Mouse (Mus musculus): ENCODE data around the gene Sap25. TPM values are rescaled to one million over a fixed set of nuclear protein-coding genes. Genes with fewer than 3 reads are reported as not detected.
"Not testable (repeated sequence)": the region's sequence is repeated elsewhere in the genome, so short reads cannot be mapped to it uniquely, and the experiment has no call there.

Gene Sap25
- polyA plus RNA-seq, 1 experiment from 2014 or later, result 5.2 TPM

DNA sequence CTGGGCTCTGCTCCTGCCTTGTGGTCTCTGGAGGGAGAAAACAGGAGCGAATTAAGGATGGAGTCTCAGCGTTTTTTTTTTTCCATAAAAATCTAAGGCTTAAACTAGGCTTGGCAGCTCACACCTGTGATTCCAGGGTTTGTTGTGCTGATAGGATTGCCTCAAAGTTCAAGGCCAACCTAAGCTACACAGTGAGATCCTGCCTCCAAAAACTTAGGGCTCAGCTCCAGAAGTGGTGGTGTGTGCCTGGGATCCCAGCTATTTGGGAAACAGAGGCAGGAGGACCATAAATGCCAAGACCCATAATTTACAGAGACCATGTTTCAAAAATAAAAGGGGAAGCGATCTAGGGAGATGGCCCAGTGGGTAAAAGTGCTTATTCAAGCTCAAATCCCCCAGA lies 31.8 kb upstream of the Sap25 start:
- no peak overlapping the region for H3K4me3 ChIP-seq
- no peaks in the 10 kb centered on the region for H3K9me3 ChIP-seq
- no peaks in the 10 kb centered on the region for H3K36me3 ChIP-seq
- WGBS, result 59% methylated on average over 3 of the region's 3 CpGs
- no peak overlapping the region for H3K9ac ChIP-seq
- peaks cover 28% of the 10 kb centered on the region for H3K27me3 ChIP-seq
- no peak for ATAC-seq (ENCODE audit: low FRiP score)
- H3K4me1 ChIP-seq (replicated peaks), result peaks cover 40% of the 10 kb centered on the region
- H3K4me2 ChIP-seq, result no peak overlapping the region
- no peak overlapping the region for H3K27ac ChIP-seq

DNA sequence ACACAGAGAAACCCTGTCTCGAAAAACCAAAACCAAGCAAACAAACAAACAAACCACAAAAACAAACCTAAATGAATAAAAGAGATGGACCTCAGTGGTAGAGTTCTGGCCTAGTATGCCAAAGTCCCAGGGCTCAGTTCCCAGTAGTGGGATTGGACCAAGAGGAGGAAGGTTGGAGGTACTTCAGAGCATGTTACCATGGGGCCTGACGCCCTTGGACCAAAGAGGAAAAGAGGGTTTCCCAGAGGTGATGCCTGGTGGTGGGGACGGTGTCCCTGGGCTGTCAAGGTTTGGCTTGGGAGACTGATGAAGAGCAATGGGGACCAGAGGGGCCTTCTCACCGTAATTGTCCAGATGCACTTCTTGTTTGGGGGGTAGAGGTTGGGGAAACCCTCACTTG lies 31.1 kb upstream of the Sap25 start:
- Histone ChIP-seq H3K4me2 (no peak overlapping the region; the same call in 1 of the 2 replicates), H3K9me3 (no peaks in the 10 kb centered on the region), H3K4me1 (replicated peaks) (peaks cover 40% of the 10 kb centered on the region), H3K4me3 (no peak overlapping the region), H3K9ac (no peak overlapping the region), H3K27ac (no peak overlapping the region), H3K36me3 (no peaks in the 10 kb centered on the region), H3K27me3 (peaks cover 28% of the 10 kb centered on the region)
- WGBS, result 73% methylated on average over 4 of the region's 4 CpGs
- ATAC-seq (ENCODE audit: low FRiP score), result no peak

- 19% methylated on average over 11 of the region's 12 CpGs for WGBS
- Histone ChIP-seq H3K4me1 (replicated peaks) (peaks cover 40% of the 10 kb centered on the region), H3K9me3 (no peaks in the 10 kb centered on the region), H3K4me3 (no peak overlapping the region), H3K4me2 (peak overlapping the region; percentile 21), H3K27me3 (peaks cover 28% of the 10 kb centered on the region), H3K27ac (peak overlapping the region; percentile 48; the same call in 1 of the 2 replicates), H3K36me3 (no peaks in the 10 kb centered on the region), H3K9ac (no peak overlapping the region)
- no peak for ATAC-seq (ENCODE audit: low FRiP score)
These were observed 30.4 kb upstream of the Sap25 start for GRCm38 (mm10) chr5:137610548-137611244.

DNA sequence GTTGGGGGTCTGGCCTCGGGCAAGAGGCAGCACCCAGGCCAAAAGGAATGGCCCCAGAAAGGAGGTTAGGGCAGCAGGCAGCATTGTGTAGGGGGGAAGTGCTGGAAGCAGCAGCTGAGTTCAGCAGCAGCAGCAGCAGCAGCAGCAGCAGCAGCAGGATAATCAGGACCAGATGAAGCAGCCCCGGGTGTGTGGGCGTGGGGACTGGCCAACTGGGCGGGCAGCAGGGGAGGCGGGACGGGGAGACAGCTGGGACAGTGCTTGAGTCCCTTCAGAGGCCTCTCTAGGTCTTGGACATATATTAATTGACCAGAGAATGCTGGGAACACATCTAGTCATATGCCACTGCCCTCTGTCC lies 29.9 kb upstream of the Sap25 start:
- peak overlapping the region; percentile 48; the same call in 1 of the 2 replicates for H3K27ac ChIP-seq
- H3K9me3 ChIP-seq, result no peaks in the 10 kb centered on the region
- no peak overlapping the region for H3K4me3 ChIP-seq
- H3K27me3 ChIP-seq, result peaks cover 28% of the 10 kb centered on the region
- WGBS, result 24% methylated on average over 6 of the region's 6 CpGs
- H3K4me2 ChIP-seq, result peak overlapping the region; percentile 21; the same call in 1 of the 2 replicates
- H3K4me1 ChIP-seq (replicated peaks), result peaks cover 40% of the 10 kb centered on the region
- no peak for ATAC-seq (ENCODE audit: low FRiP score)
- H3K9ac ChIP-seq, result no peak overlapping the region
- no peaks in the 10 kb centered on the region for H3K36me3 ChIP-seq

DNA sequence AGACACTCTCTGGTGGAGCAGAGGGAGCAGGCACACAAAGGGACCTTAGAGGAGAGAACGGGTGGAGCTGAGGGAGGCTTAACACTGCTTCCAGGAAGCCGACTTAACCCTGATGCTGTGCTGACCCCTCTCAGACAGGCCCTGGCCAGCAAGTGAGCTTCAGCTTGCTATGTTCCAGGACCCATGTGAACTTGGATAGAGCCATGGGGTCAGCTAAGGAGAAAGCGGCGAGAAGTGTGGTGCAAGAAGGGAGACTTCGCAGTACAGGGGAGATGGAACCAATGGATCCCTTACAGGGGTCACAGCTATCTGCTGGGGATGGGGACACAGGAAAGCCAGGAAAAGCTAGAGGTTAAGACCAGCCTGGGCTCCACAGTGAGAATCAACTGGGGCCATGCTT lies 28.1 kb upstream of the Sap25 start:
- Histone ChIP-seq H3K27me3 (peaks cover 16% of the 10 kb centered on the region), H3K4me1 (replicated peaks) (peaks cover 35% of the 10 kb centered on the region), H3K4me3 (no peak overlapping the region), H3K9ac (no peak overlapping the region), H3K36me3 (no peaks in the 10 kb centered on the region), H3K9me3 (no peaks in the 10 kb centered on the region), H3K27ac (no peak overlapping the region), H3K4me2 (no peak overlapping the region)
- no peak for ATAC-seq (ENCODE audit: low FRiP score)
- WGBS, result 77% methylated on average over 5 of the region's 5 CpGs

DNA sequence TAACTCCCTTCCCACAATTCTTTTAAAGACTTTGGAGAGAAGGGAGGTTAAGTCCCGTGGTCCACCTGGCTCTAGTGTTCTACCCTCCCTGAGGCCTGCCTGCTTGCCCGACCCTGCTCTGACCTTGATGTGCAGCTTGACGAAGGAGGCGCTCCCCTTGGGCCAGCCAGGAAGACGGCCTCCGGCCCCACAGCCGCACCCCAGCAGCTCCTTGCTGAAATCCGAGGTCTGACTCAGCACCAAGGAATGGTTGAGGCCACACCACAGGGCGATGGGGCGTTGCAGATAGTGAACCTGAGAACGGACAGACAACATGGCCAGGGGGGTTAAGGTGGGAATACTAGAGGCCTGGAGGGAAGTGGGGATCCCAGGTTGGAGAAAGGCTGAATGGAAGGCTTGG lies 27.6 kb upstream of the Sap25 start, which contains the start of gene Pcolce:
Gene Pcolce (minus strand): TSS at position 235 of the 400 bp plus-strand sequence.
- no peaks in the 10 kb centered on the region for H3K9me3 ChIP-seq
- no peak within 1 kb of the TSS for H3K4me3 ChIP-seq
- H3K27me3 ChIP-seq, result peaks cover 11% of the 10 kb centered on the region
- no peak for ATAC-seq (ENCODE audit: low FRiP score)
- 68% methylated on average over 11 of the region's 11 CpGs for WGBS
- H3K27ac ChIP-seq, result no peak within 1 kb of the TSS
- no peak within 1 kb of the TSS for H3K9ac ChIP-seq
- peaks cover 30% of the 10 kb centered on the region for H3K4me1 ChIP-seq (replicated peaks)
- H3K36me3 ChIP-seq, result no peaks in the 10 kb centered on the region
- H3K4me2 ChIP-seq, result no peak within 1 kb of the TSS

GRCm38 (mm10) chr5:137614921-137615320 lies 26.2 kb upstream of the Sap25 start:
- WGBS, result 93% methylated on average over 2 of the region's 2 CpGs
- H3K27me3 ChIP-seq; ATAC-seq (ENCODE audit: low FRiP score); H3K36me3 ChIP-seq; H3K9me3 ChIP-seq; H3K27ac ChIP-seq; H3K4me2 ChIP-seq; H3K9ac ChIP-seq; H3K4me3 ChIP-seq: not testable (repeated sequence)
- peaks cover 26% of the 10 kb centered on the region for H3K4me1 ChIP-seq (replicated peaks)

DNA sequence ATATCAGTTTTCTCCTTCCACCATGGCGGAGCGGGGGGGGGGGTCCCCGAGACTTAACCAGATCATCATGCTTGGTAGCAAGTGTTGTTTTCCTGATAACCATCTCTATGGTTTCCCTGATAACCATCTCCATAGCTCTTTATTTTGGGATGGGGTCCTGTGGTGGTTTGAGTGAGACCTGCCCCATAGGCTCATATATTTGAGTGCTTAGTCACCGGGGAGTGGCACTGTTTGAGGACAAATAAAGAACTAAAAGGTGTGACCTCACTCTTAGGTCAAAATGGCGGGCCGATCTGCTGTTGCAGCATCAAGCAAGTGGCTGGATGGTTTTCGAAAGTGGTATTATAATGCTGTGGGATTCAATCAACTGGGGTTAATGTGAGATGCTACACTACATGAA lies 25.8 kb upstream of the Sap25 start:
- no peak for ATAC-seq (ENCODE audit: low FRiP score)
- Histone ChIP-seq H3K36me3 (no peaks in the 10 kb centered on the region), H3K9ac (no peak overlapping the region), H3K27ac (no peak overlapping the region), H3K4me1 (replicated peaks) (peaks cover 22% of the 10 kb centered on the region), H3K4me3 (no peak overlapping the region), H3K27me3 (no peaks in the 10 kb centered on the region), H3K4me2 (no peak overlapping the region), H3K9me3 (no peaks in the 10 kb centered on the region)
- WGBS, result 97% methylated on average over 7 of the region's 7 CpGs

DNA sequence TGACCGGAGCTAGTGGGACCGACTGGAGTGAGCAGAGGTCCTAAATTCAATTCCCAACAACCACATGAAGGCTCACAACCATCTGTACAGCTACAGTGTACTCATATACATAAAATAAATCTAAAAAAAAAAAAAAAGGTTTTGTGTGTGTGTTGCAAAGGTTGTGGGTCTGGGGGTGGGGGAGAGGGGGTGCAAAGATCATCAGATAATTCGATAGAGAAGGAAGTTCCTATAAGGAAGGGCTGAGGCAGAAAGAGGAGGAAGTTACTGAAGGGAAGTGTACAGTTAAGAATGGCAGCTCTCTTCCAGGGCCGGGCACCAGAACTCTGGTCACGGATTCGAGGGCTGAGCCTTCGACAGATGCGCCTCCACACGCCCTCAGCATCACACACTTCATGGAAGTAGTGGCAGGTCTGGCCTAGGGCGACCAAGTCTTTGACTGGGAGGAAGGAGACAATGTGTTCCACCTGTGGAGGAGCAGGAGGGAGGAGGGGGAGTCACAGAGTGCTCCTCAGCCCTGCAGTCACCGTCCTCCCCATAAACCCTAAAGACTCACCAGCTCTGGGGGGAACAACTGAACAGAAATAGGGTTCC lies 17.1 kb upstream of the Sap25 start:
- no peaks in the 10 kb centered on the region for H3K36me3 ChIP-seq
- no peak overlapping the region for H3K9ac ChIP-seq
- H3K4me3 ChIP-seq, result no peak overlapping the region
- ATAC-seq (ENCODE audit: low FRiP score), result no peak
- H3K4me2 ChIP-seq, result no peak overlapping the region
- no peaks in the 10 kb centered on the region for H3K9me3 ChIP-seq
- 77% methylated on average over 11 of the region's 11 CpGs for WGBS
- H3K27ac ChIP-seq, result no peak overlapping the region
- H3K4me1 ChIP-seq (replicated peaks), result peaks cover 11% of the 10 kb centered on the region
- H3K27me3 ChIP-seq, result 0 out of 2 replicates have a peak, but pooled peaks cover 2% of the 10 kb centered on the region

DNA sequence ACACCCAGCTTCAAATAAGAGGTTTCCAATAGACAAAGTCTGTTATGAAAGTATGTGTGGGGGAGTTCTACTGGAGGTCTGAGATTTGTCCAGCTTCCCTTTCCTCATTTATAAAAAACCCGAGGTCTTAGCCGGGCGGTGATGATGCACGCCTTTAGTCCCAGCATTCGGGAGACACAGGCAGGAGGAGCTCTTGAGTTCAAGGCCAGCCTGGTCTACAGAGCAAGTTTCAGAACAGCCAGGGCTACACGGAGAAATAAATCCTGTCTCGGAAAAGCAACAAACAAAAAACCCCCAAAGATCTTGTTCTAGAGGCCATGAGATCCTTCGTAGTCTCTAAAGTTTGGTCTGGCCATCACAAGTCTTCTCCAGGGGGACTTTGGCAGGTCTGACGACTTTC lies 13.1 kb upstream of the Sap25 start:
- H3K4me2 ChIP-seq, result peak overlapping the region; percentile 70
- WGBS, result 5% methylated on average over 9 of the region's 9 CpGs
- ATAC-seq (ENCODE audit: low FRiP score), result no peak
- H3K9ac ChIP-seq, result peak overlapping the region; percentile 76
- H3K36me3 ChIP-seq, result no peaks in the 10 kb centered on the region
- H3K27ac ChIP-seq, result peak overlapping the region; percentile 93
- peaks cover 47% of the 10 kb centered on the region for H3K4me1 ChIP-seq (replicated peaks)
- no peaks in the 10 kb centered on the region for H3K27me3 ChIP-seq
- no peaks in the 10 kb centered on the region for H3K9me3 ChIP-seq
- peak overlapping the region; percentile 80 for H3K4me3 ChIP-seq

DNA sequence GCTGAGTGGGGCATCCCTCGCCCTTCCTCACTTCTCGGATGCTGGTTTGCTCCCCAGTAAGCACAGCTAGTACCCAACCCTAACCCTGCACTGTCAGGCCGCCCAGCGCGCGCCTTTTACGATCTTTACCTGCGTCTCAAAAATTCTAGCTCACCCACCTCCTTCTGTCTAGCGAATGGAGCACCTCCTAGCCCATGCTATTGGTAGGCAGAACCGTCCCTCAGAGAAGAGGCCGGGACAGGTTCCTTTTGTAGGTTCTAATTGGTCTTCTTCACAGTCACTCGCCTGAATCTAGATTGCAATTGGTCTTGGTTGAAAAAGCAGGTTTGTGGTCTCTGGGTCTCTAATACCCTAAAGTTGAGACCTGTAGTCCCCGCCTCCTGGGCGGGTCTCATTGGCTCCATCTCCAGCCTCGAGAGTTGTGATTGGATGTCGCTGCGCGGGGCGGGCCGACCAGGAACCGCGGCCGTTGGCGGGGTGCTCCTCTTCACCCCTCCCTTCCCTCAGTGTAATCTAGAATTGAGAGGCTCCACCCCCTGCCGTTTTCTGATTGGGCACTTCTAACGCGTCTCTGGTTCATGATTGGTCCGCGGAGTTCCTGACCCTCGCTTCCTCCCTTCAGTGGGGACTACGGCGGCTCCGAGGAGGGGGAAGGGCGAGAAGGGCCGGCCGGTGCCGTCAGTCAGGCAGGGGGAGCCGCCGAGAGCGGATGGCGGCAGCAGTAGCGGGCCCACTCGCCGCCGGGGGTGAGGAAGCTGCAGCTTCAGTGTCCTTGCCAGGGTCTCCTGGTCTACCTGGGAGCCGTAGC lies 12.4 kb upstream of the Sap25 start, which contains the start of the genes Fbxo24, Lrch4 and Gm20605:
Gene Fbxo24 (minus strand): TSS at position 505 of the 808 bp plus-strand sequence.
Gene Lrch4 (plus strand): TSS at position 624 of the 808 bp plus-strand sequence.
Gene Gm20605 (plus strand): TSS at position 678 of the 808 bp plus-strand sequence.
- Histone ChIP-seq H3K36me3 (peaks cover 3% of the 10 kb centered on the region), H3K9me3 (no peaks in the 10 kb centered on the region), H3K9ac (peak within 1 kb of the TSS; percentile 82), H3K4me3 (peak within 1 kb of the TSS; percentile 80), H3K27ac (peak within 1 kb of the TSS; percentile 93), H3K4me2 (peak within 1 kb of the TSS; percentile 84), H3K4me1 (replicated peaks) (peaks cover 55% of the 10 kb centered on the region), H3K27me3 (no peaks in the 10 kb centered on the region)
- under 1% methylated on average over 45 of the region's 46 CpGs for WGBS
- ATAC-seq (ENCODE audit: low FRiP score), result peak; percentile 99

GRCm38 (mm10) chr5:137629306-137629721 lies 11.8 kb upstream of the Sap25 start:
- Histone ChIP-seq H3K4me2 (peak overlapping the region; percentile 84), H3K4me3 (peak overlapping the region; percentile 80), H3K27me3 (no peaks in the 10 kb centered on the region), H3K9me3 (no peaks in the 10 kb centered on the region), H3K4me1 (replicated peaks) (peaks cover 58% of the 10 kb centered on the region), H3K36me3 (peaks cover 9% of the 10 kb centered on the region), H3K27ac (peak overlapping the region; percentile 91), H3K9ac (peak overlapping the region; percentile 82)
- WGBS, result under 1% methylated on average over 23 of the region's 23 CpGs
- ATAC-seq (ENCODE audit: low FRiP score), result peak; percentile 26

Data from hindbrain, embryonic 13.5 days (tissue).